Mouse (Mus musculus) liver, postnatal 0 days (tissue): ENCODE measurements around the gene Tfdp2.

Source experiments
- CTCF ChIP-seq: sonication (generic); IDR thresholded peaks from 2 replicates; pipeline ENCODE4 v1.5.1; 2016; ENCODE audit warnings: antibody characterized with exemption, low read depth
- EP300 ChIP-seq: IDR thresholded peaks from 2 replicates; pipeline ENCODE4 v1.6.1; 2016; ENCODE audit warnings: antibody characterized with exemption, low read depth, mild to moderate bottlenecking

- TF ChIP-seq EP300 (no peak), CTCF (no peak)
These were observed 7.6 kb downstream of the Tfdp2 start for GRCm38 (mm10) chr9:96203663-96204062.
